13 mouse cellular contexts compared by ENCODE assay signal in the genomic region with DNA sequence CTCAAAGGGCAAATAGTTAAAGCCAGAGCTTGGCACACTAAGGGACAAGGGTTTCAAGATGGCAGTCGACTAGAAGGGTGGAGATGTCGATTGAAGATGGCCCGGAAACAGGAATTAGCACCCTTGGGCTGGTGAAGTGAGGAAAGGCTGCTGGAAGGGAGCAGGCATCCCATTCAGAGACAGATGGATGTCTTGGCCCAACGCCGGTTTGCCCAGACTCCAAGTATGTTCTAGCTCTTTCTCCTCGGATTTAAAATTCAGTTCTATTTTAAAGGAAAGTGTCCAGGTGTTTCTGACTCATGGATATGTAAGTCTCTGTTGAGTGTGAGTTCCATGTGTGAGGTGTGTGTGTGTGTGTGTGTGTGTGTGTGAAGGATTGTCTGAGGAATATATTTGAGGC. TPM values are rescaled to one million over a fixed set of nuclear protein-coding genes. Genes with fewer than 3 reads are reported as not detected.
DNase-seq lines count a peak whose midpoint lies in the region; ATAC-seq and TF ChIP-seq lines count a peak whose summit lies in the region.
"Had no signal": no experiment of that assay in that cellular context is flagged by ENCODE, and none has a peak within 500 bp of the region (broad histone marks: within the 10 kb centered on the region; RNA-seq: fewer than 3 reads in every experiment).

No protein-coding gene starts in this region.

- peak; percentile 85 for DNase-seq in forebrain, postnatal 0 days
- DNase-seq in forebrain, embryonic 11.5 days (ENCODE audit: low spot score) = no peak
- DNase-seq in cerebellum, postnatal 14 days = peak; percentile 80 to 84
- peak; percentile 74 to 78 for DNase-seq in layer of hippocampus, adult 2 months (ENCODE audit: low spot score in 2 of 2)
- DNase-seq in left cerebral cortex, postnatal 36 days (ENCODE audit: low spot score in 2 of 2) = peak; percentile 74 to 81
- DNase-seq in ovary, adult 18-20 months (ENCODE audit: low spot score) = no peak

- 65% methylated on average over 6 of the region's 6 CpGs for WGBS in forebrain, postnatal 0 days
- 93% methylated on average over 6 of the region's 6 CpGs for whole genome bisulfite sequencing in forebrain, embryonic 11.5 days
- WGBS in midbrain, embryonic 15.5 days = 95% methylated on average over 6 of the region's 6 CpGs

- ATAC-seq in forebrain, postnatal 0 days = peak; percentile 83
- no peak for ATAC-seq in forebrain, embryonic 11.5 days (replicated peaks; ENCODE audit: low FRiP score)
- ATAC-seq in midbrain, embryonic 15.5 days (replicated peaks) = no peak
- no peak for ATAC-seq in erythroid progenitor cell, adult 5-6 weeks (replicated peaks; ENCODE audit: low FRiP score, poor library complexity, severe bottlenecking)
- ATAC-seq: midbrain, embryonic 13.5 days had no signal

- H3K27ac ChIP-seq in forebrain, postnatal 0 days (ENCODE audit: low read depth, low read length) = 0 out of 2 replicates have a peak overlapping the region, but pooled peaks have one; percentile 21
- no peak overlapping the region for H3K27ac ChIP-seq in forebrain, embryonic 11.5 days (ENCODE audit: low read depth, low read length)
- peak overlapping the region; percentile 68 for H3K27ac ChIP-seq in layer of hippocampus, adult 2 months
- H3K27ac ChIP-seq in midbrain, embryonic 15.5 days = no peak overlapping the region
- H3K27ac ChIP-seq: hindbrain, embryonic 13.5 days; kidney, postnatal 0 days; liver, embryonic 15.5 days; midbrain, embryonic 13.5 days; stomach, postnatal 0 days had no signal

- H3K9ac ChIP-seq in forebrain, postnatal 0 days = no peak overlapping the region
- no peak overlapping the region for H3K9ac ChIP-seq in forebrain, embryonic 11.5 days (ENCODE audit: low read length)
- no peak overlapping the region for H3K9ac ChIP-seq in midbrain, embryonic 15.5 days
- H3K9ac ChIP-seq: hindbrain, embryonic 13.5 days; liver, embryonic 15.5 days; midbrain, embryonic 13.5 days had no signal

- no peak overlapping the region for H3K4me3 ChIP-seq in forebrain, postnatal 0 days (ENCODE audit: low read depth, low read length)
- H3K4me3 ChIP-seq in forebrain, embryonic 11.5 days (ENCODE audit: low read depth, low read length) = no peak overlapping the region
- no peak overlapping the region for H3K4me3 ChIP-seq in layer of hippocampus, adult 2 months
- H3K4me3 ChIP-seq in midbrain, embryonic 15.5 days = no peak overlapping the region
- H3K4me3 ChIP-seq: hindbrain, embryonic 13.5 days; liver, embryonic 15.5 days; midbrain, embryonic 13.5 days had no signal

- intact Hi-C loops in left cerebral cortex, postnatal 36 days (cut with DNase I) = no loop called here

- no peaks in the 10 kb centered on the region for H3K36me3 ChIP-seq in forebrain, postnatal 0 days (ENCODE audit: insufficient read depth)
- no peaks in the 10 kb centered on the region for H3K36me3 ChIP-seq in forebrain, embryonic 11.5 days (ENCODE audit: control insufficient read depth, insufficient read depth, low read length)
- no peaks in the 10 kb centered on the region for H3K36me3 ChIP-seq in midbrain, embryonic 15.5 days (replicated peaks)
- H3K36me3 ChIP-seq: hindbrain, embryonic 13.5 days; liver, embryonic 15.5 days; midbrain, embryonic 13.5 days had no signal

- H3K4me1 ChIP-seq in forebrain, postnatal 0 days (ENCODE audit: insufficient read depth) = 0 out of 2 replicates have a peak, but pooled peaks cover 7% of the 10 kb centered on the region
- H3K4me1 ChIP-seq in forebrain, embryonic 11.5 days (replicated peaks; ENCODE audit: control insufficient read depth, insufficient read depth, low read length) = no peaks in the 10 kb centered on the region
- no peaks in the 10 kb centered on the region for H3K4me1 ChIP-seq in midbrain, embryonic 15.5 days
- H3K4me1 ChIP-seq: liver, embryonic 15.5 days had no signal

- H3K9me3 ChIP-seq in forebrain, postnatal 0 days (ENCODE audit: low read length) = no peaks in the 10 kb centered on the region
- no peaks in the 10 kb centered on the region for H3K9me3 ChIP-seq in forebrain, embryonic 11.5 days (ENCODE audit: control insufficient read depth, low read length)
- H3K9me3 ChIP-seq in midbrain, embryonic 15.5 days = no peaks in the 10 kb centered on the region
- H3K9me3 ChIP-seq: hindbrain, embryonic 13.5 days; liver, embryonic 15.5 days; midbrain, embryonic 13.5 days had no signal

- no peaks in the 10 kb centered on the region for H3K27me3 ChIP-seq in forebrain, postnatal 0 days (ENCODE audit: insufficient read depth, low read length)
- H3K27me3 ChIP-seq in forebrain, embryonic 11.5 days (ENCODE audit: control insufficient read depth, insufficient read depth, low read length) = no peaks in the 10 kb centered on the region
- no peaks in the 10 kb centered on the region for H3K27me3 ChIP-seq in midbrain, embryonic 15.5 days (replicated peaks)
- H3K27me3 ChIP-seq: hindbrain, embryonic 13.5 days; liver, embryonic 15.5 days; midbrain, embryonic 13.5 days had no signal

- no peak for TF ChIP-seq CTCF in forebrain, postnatal 0 days (IDR thresholded peaks at IDR 0.05; ENCODE audit: low read depth)
- TF ChIP-seq CTCF in layer of hippocampus, adult 2 months (conservative IDR thresholded peaks at IDR 0.05) = no peak

- H3K4me2 ChIP-seq in forebrain, postnatal 0 days (ENCODE audit: low read depth) = no peak overlapping the region
- H3K4me2 ChIP-seq in forebrain, embryonic 11.5 days (ENCODE audit: low read depth, low read length, severe bottlenecking) = no peak overlapping the region
- no peak overlapping the region for H3K4me2 ChIP-seq in midbrain, embryonic 15.5 days
- H3K4me2 ChIP-seq: hindbrain, embryonic 13.5 days; liver, embryonic 15.5 days; midbrain, embryonic 13.5 days had no signal

RNA-seq across cellular contexts. Expression of gene Col23a1, which starts 53.1 kb away (rescaled TPM):
- total RNA-seq in forebrain, postnatal 0 days (2014; rRNA removed) = 11.8 and 12.6 TPM in 2 replicates
- 3.2 and 3.8 TPM in 2 replicates for polyA plus RNA-seq in forebrain, postnatal 0 days (2015; fragmentation: Nextera tagmentation; extraction: Ambion mirVana)
- polyA plus RNA-seq in forebrain, embryonic 11.5 days (2014; fragmentation: Nextera tagmentation; extraction: Ambion mirVana) = 7.5 and 8.5 TPM in 2 replicates
- total RNA-seq in layer of hippocampus, adult 2 months (2021) = 1 to 10 TPM; 5.3 to 6.7 TPM
- 10 to 100 TPM in 1 of 2 experiments, 1 to 10 TPM in 1; 9.2 to 11.8 TPM for total RNA-seq in left cerebral cortex, postnatal 36 days (2021)
- 6.1 and 7.6 TPM in 2 replicates for polyA plus RNA-seq in midbrain, embryonic 15.5 days (2015; fragmentation: Nextera tagmentation; extraction: Ambion mirVana)
- 0.72 TPM in 1 of 2 replicates, not detected in the other for total RNA-seq in erythroid progenitor cell, adult 5-6 weeks (2015; ENCODE audit: low replicate concordance)
- total RNA-seq in erythroid progenitor cell, adult 5-6 weeks (2017; ENCODE audit: low replicate concordance) = not detected in 2 replicates

Comparison
In these comparisons a context has a peak if more than half of its experiments do, and no peak if none do; other contexts are left out.
1. DNase-seq: peak in forebrain, postnatal 0 days (single experiment), cerebellum, postnatal 14 days (2 of 2), layer of hippocampus, adult 2 months (2 of 2) and left cerebral cortex, postnatal 36 days (2 of 2); none in forebrain, embryonic 11.5 days (single experiment) and ovary, adult 18-20 months (single experiment).
2. H3K27ac ChIP-seq: peak in forebrain, postnatal 0 days (single experiment) and layer of hippocampus, adult 2 months (single experiment); none in forebrain, embryonic 11.5 days (single experiment) and midbrain, embryonic 15.5 days (single experiment).